Mouse (Mus musculus): ENCODE data around the gene Dlgap5.

- no peak for TF ChIP-seq POLR2A (IDR thresholded peaks at IDR 0.05; ENCODE audit: low read depth, low read length)
- no peak for TF ChIP-seq CTCF (IDR thresholded peaks at IDR 0.05; ENCODE audit: extremely low read depth, insufficient read depth, insufficient read length, insufficient replicate concordance)
Measured at GRCm38 (mm10) chr14:47438947-47439346, 20.7 kb upstream of the Dlgap5 start.
